Mouse (Mus musculus) stomach, postnatal 0 days (tissue): Measurements from ENCODE around the gene Nmur1. TPM values are rescaled to one million over a fixed set of nuclear protein-coding genes. Genes with fewer than 3 reads are reported as not detected.
A peak's percentile ranks its signal among the peaks of the same experiment; 100 is the strongest.

ENCODE experiments used
- ATAC-seq: fragments of 200-750 bp; cut with Nextera tagmentation; 2 replicates; pipeline ENCODE4 v1.8.0; 2017; ENCODE audit not compliant: low FRiP score, low TSS enrichment
- DNase-seq: peaks from one replicate; pipeline ENCODE4 v3.0.0-alpha.2; 2016; ENCODE audit warnings: low spot score
- H3K27ac ChIP-seq: fragments of 300-500 bp; sonication (generic); replicated peaks from 2 replicates; pipeline ENCODE4 v1.5.1; 2014; ENCODE audit warnings: mild to moderate bottlenecking, control low read depth
- H3K27me3 ChIP-seq: fragments of 300-500 bp; sonication (generic); 2 replicates; pipeline ENCODE4 v1.6.1; 2014; ENCODE audit warnings: low read length; ENCODE audit not compliant: control insufficient read depth, insufficient read depth
- H3K36me3 ChIP-seq: fragments of 300-500 bp; sonication (generic); 2 replicates; pipeline ENCODE4 v1.6.1; 2014; ENCODE audit warnings: low read length, mixed read lengths; ENCODE audit not compliant: control insufficient read depth, insufficient read depth
- H3K4me1 ChIP-seq: fragments of 300-500 bp; sonication (generic); replicated peaks from 2 replicates; pipeline ENCODE4 v1.6.1; 2014; ENCODE audit warnings: antibody characterized with exemption; ENCODE audit not compliant: control insufficient read depth, insufficient read depth
- H3K4me2 ChIP-seq: fragments of 300-500 bp; sonication (generic); replicated peaks from 2 replicates; pipeline ENCODE4 v1.6.1; 2014; ENCODE audit warnings: low read depth, mild to moderate bottlenecking, control low read depth, moderate library complexity
- H3K4me3 ChIP-seq: fragments of 300-500 bp; sonication (generic); 2 replicates; pipeline ENCODE4 v1.5.1; 2014; ENCODE audit warnings: low read depth, low read length, control low read depth
- H3K9ac ChIP-seq: fragments of 300-500 bp; sonication (generic); 2 replicates; pipeline ENCODE4 v1.6.1; 2014; ENCODE audit warnings: mild to moderate bottlenecking, low read length, control low read depth, mixed read lengths
- H3K9me3 ChIP-seq: fragments of 300-500 bp; sonication (generic); 2 replicates; pipeline ENCODE4 v1.6.1; 2016; ENCODE audit warnings: low read length; ENCODE audit not compliant: control insufficient read depth
- CTCF ChIP-seq: IDR thresholded peaks from 2 replicates; pipeline ENCODE4 v1.5.1; 2016; ENCODE audit warnings: antibody characterized with exemption, low read depth, mild to moderate bottlenecking, moderate library complexity
- EP300 ChIP-seq: optimal IDR thresholded peaks from 2 replicates; pipeline ENCODE3; 2016; ENCODE audit warnings: antibody characterized with exemption
- WGBS: fragments of 180-500 bp; shearing (Covaris S2); extraction: QIAGEN DNeasy Blood & Tissue Kit; methylation state at CpG from one replicate; pipeline ENCODE4 v1.1.7; 2014; 5-methylcytosine and 5-hydroxymethylcytosine counted together
- polyA plus RNA-seq: library from polyadenylated mRNA; unstranded; fragments of >200 nt; fragmentation: Nextera tagmentation; extraction: Ambion mirVana; gene quantifications from 2 replicates; pipeline ENCODE4 v1.2.1, GENCODE M21; 2015

Gene Nmur1
- polyA plus RNA-seq, 1 experiment from 2014 or later: 0.56 TPM

- Histone ChIP-seq H3K4me1 (no peaks in the 10 kb centered on the region; the same call in 1 of the 2 replicates), H3K36me3 (no peaks in the 10 kb centered on the region), H3K27me3 (no peaks in the 10 kb centered on the region), H3K4me2 (no peak overlapping the region), H3K4me3 (no peak overlapping the region), H3K9me3 (no peaks in the 10 kb centered on the region), H3K9ac (no peak overlapping the region), H3K27ac (no peak overlapping the region)
- TF ChIP-seq EP300 (no peak), CTCF (no peak)
- ATAC-seq (no peak), DNase-seq (no peak)
- 90% methylated on average over 3 of the region's 3 CpGs for WGBS
Observed at GRCm38 (mm10) chr1:86399322-86399721, 26.7 kb downstream of the Nmur1 start.

GRCm38 (mm10) chr1:86398222-86398621 is 27.8 kb downstream of the Nmur1 start:
- no peak for ATAC-seq
- H3K9me3 ChIP-seq: no peaks in the 10 kb centered on the region
- H3K4me1 ChIP-seq: no peaks in the 10 kb centered on the region; the same call in 1 of the 2 replicates
- no peak overlapping the region for H3K9ac ChIP-seq
- H3K27ac ChIP-seq: no peak overlapping the region
- no peak overlapping the region for H3K4me3 ChIP-seq
- no peak overlapping the region for H3K4me2 ChIP-seq
- H3K27me3 ChIP-seq: no peaks in the 10 kb centered on the region
- TF ChIP-seq CTCF: no peak
- no peak for TF ChIP-seq EP300
- no peaks in the 10 kb centered on the region for H3K36me3 ChIP-seq
- WGBS: 51% methylated on average over 7 of the region's 7 CpGs
- no peak for DNase-seq

DNA sequence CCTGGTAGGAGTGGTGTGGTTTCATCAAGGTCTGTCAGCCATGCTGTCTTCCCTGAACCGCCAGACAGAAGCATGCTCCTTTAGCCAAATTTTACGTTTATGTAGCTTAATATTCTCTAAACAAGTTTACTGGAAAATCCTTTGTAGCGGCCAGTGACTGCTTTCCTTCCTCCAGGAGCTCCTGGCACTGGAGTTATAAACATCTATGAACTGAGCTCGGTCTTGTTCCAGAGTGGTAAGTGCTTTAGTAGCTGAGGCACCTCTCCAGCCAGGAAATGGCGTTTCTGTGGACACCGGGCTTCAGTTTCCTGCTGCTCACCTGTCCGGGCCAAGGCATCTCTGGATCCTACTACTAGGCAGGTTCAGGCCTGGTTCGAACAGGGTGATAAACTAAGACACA is 28.4 kb downstream of the Nmur1 start:
- H3K36me3 ChIP-seq: no peaks in the 10 kb centered on the region
- 52% methylated on average over 8 of the region's 8 CpGs for WGBS
- ATAC-seq: no peak

GRCm38 (mm10) chr1:86395897-86396296 is 30.1 kb downstream of the Nmur1 start:
- no peak overlapping the region for H3K27ac ChIP-seq
- no peak for ATAC-seq
- no peaks in the 10 kb centered on the region for H3K36me3 ChIP-seq

More for the DNA sequence above, 28.4 kb downstream of the Nmur1 start:
- Histone ChIP-seq H3K9ac (no peak overlapping the region), H3K9me3 (no peaks in the 10 kb centered on the region), H3K4me2 (no peak overlapping the region), H3K4me1 (no peaks in the 10 kb centered on the region; the same call in 1 of the 2 replicates), H3K27me3 (no peaks in the 10 kb centered on the region), H3K4me3 (no peak overlapping the region), H3K27ac (no peak overlapping the region)
- no peak for TF ChIP-seq CTCF
- TF ChIP-seq EP300: no peak
- no peak for DNase-seq

GRCm38 (mm10) chr1:86394246-86394645 is 31.8 kb downstream of the Nmur1 start:
- Histone ChIP-seq H3K4me1 (no peaks in the 10 kb centered on the region; the same call in 1 of the 2 replicates), H3K4me3 (no peak overlapping the region), H3K4me2 (no peak overlapping the region), H3K27me3 (no peaks in the 10 kb centered on the region), H3K36me3 (no peaks in the 10 kb centered on the region), H3K9me3 (no peaks in the 10 kb centered on the region), H3K27ac (no peak overlapping the region), H3K9ac (no peak overlapping the region)
- WGBS: 85% methylated on average over 3 of the region's 3 CpGs
- no peak for TF ChIP-seq CTCF
- TF ChIP-seq EP300: no peak
- ATAC-seq (no peak), DNase-seq (no peak)

More at GRCm38 (mm10) chr1:86395897-86396296, 30.1 kb downstream of the Nmur1 start:
- H3K4me3 ChIP-seq: no peak overlapping the region
- no peaks in the 10 kb centered on the region for H3K9me3 ChIP-seq
- peak; percentile 49 for TF ChIP-seq CTCF
- TF ChIP-seq EP300: no peak
- 80% methylated on average over 7 of the region's 7 CpGs for WGBS
- H3K9ac ChIP-seq: no peak overlapping the region
- H3K4me1 ChIP-seq: no peaks in the 10 kb centered on the region; the same call in 1 of the 2 replicates
- H3K27me3 ChIP-seq: no peaks in the 10 kb centered on the region
- DNase-seq: no peak
- H3K4me2 ChIP-seq: no peak overlapping the region

GRCm38 (mm10) chr1:86393219-86393618 is 32.8 kb downstream of the Nmur1 start:
- H3K27me3 ChIP-seq: no peaks in the 10 kb centered on the region; the same call in 1 of the 2 replicates
- H3K4me1 ChIP-seq: no peaks in the 10 kb centered on the region; the same call in 1 of the 2 replicates
- 54% methylated on average over 3 of the region's 3 CpGs for WGBS
- no peak for TF ChIP-seq CTCF
- TF ChIP-seq EP300: no peak
- ATAC-seq (no peak), DNase-seq (no peak)
- H3K4me2 ChIP-seq: no peak overlapping the region
- H3K36me3 ChIP-seq: no peaks in the 10 kb centered on the region
- H3K9me3 ChIP-seq: no peaks in the 10 kb centered on the region
- H3K27ac ChIP-seq: no peak overlapping the region
- H3K9ac ChIP-seq: no peak overlapping the region
- H3K4me3 ChIP-seq: no peak overlapping the region
